Mouse (Mus musculus) forebrain, embryonic 11.5 days (tissue): ENCODE measurements around the gene Slc4a1. TPM values are rescaled to one million over a fixed set of nuclear protein-coding genes. Genes with fewer than 3 reads are reported as not detected.

Experiments
- ATAC-seq: fragments of 200-750 bp; cut with Nextera tagmentation; replicated peaks from 2 replicates; pipeline ENCODE4 v1.8.0; 2017; ENCODE audit warnings: moderate TSS enrichment; ENCODE audit not compliant: low FRiP score
- DNase-seq: peaks from one replicate; pipeline ENCODE4 v3.0.0-alpha.2; 2017; ENCODE audit warnings: low spot score
- H3K27ac ChIP-seq: fragments of 300-500 bp; sonication (generic); 2 replicates; pipeline ENCODE4 v1.5.1; 2014; ENCODE audit warnings: low read depth, low read length
- H3K27me3 ChIP-seq: fragments of 300-500 bp; sonication (generic); 2 replicates; pipeline ENCODE4 v1.6.1; 2014; ENCODE audit warnings: mild to moderate bottlenecking, low read length, mixed read lengths; ENCODE audit not compliant: control insufficient read depth, insufficient read depth
- H3K36me3 ChIP-seq: fragments of 300-500 bp; sonication (generic); 2 replicates; pipeline ENCODE4 v1.6.1; 2014; ENCODE audit warnings: mild to moderate bottlenecking, low read length, moderate library complexity, mixed read lengths; ENCODE audit not compliant: control insufficient read depth, insufficient read depth
- H3K4me1 ChIP-seq: fragments of 300-500 bp; sonication (generic); replicated peaks from 2 replicates; pipeline ENCODE4 v1.6.1; 2014; ENCODE audit warnings: low read length, mixed read lengths; ENCODE audit not compliant: control insufficient read depth, insufficient read depth
- H3K4me2 ChIP-seq: fragments of 300-500 bp; sonication (generic); 2 replicates; pipeline ENCODE4 v1.6.1; 2014; ENCODE audit warnings: low read depth, mild to moderate bottlenecking, low read length, moderate library complexity, mixed read lengths; ENCODE audit not compliant: severe bottlenecking
- H3K4me3 ChIP-seq: fragments of 300-500 bp; sonication (generic); 2 replicates; pipeline ENCODE4 v1.5.1; 2014; ENCODE audit warnings: low read depth, low read length
- H3K9ac ChIP-seq: fragments of 300-500 bp; sonication (generic); 2 replicates; pipeline ENCODE4 v1.6.1; 2014; ENCODE audit warnings: low read length
- H3K9me3 ChIP-seq: fragments of 300-500 bp; sonication (generic); 2 replicates; pipeline ENCODE4 v1.6.1; 2016; ENCODE audit warnings: low read length, mixed read lengths; ENCODE audit not compliant: control insufficient read depth
- WGBS: fragments of 180-500 bp; shearing (Covaris S2); extraction: QIAGEN DNeasy Blood & Tissue Kit; methylation state at CpG from one replicate; pipeline ENCODE4 v1.1.7; 2014; 5-methylcytosine and 5-hydroxymethylcytosine counted together
- polyA plus RNA-seq: library from polyadenylated mRNA; unstranded; fragments of >200 nt; fragmentation: Nextera tagmentation; extraction: Ambion mirVana; gene quantifications from 2 replicates; pipeline ENCODE4 v1.2.1, GENCODE M21; 2014

Slc4a1 gene
- polyA plus RNA-seq, 1 experiment from 2014 or later, result 33.8 TPM

- H3K4me3 ChIP-seq, result peak overlapping the region; percentile 77
- H3K4me2 ChIP-seq, result peak overlapping the region; percentile 82
- peak overlapping the region; percentile 89 for H3K9ac ChIP-seq
- peak; percentile 91 for ATAC-seq
- H3K9me3 ChIP-seq, result no peaks in the 10 kb centered on the region
- under 1% methylated on average over 32 of the region's 32 CpGs for WGBS
- H3K27me3 ChIP-seq, result no peaks in the 10 kb centered on the region
- H3K27ac ChIP-seq, result peak overlapping the region; percentile 76; the same call in 1 of the 2 replicates
- H3K36me3 ChIP-seq, result no peaks in the 10 kb centered on the region; the same call in 1 of the 2 replicates
- H3K4me1 ChIP-seq, result peaks cover 13% of the 10 kb centered on the region
- peak; percentile 99 for DNase-seq
Measured at GRCm38 (mm10) chr11:102408344-102408876, 42.4 kb upstream of the Slc4a1 start.

GRCm38 (mm10) chr11:102407834-102408215, 41.8 kb upstream of the Slc4a1 start, which contains the start of gene Slc25a39:
Gene Slc25a39 (minus strand): TSS chr11:102407946.
- WGBS, result under 1% methylated on average over 19 of the region's 19 CpGs
- H3K4me3 ChIP-seq, result peak within 1 kb of the TSS; percentile 77
- H3K27me3 ChIP-seq, result no peaks in the 10 kb centered on the region
- peak within 1 kb of the TSS; percentile 82 for H3K4me2 ChIP-seq
- H3K9ac ChIP-seq, result peak within 1 kb of the TSS; percentile 89
- H3K9me3 ChIP-seq, result no peaks in the 10 kb centered on the region
- H3K36me3 ChIP-seq, result peaks cover 5% of the 10 kb centered on the region
- DNase-seq (peak; percentile 71), ATAC-seq (peak; percentile 16; the same call in 1 of the 2 replicates)
- H3K4me1 ChIP-seq, result peaks cover 13% of the 10 kb centered on the region
- H3K27ac ChIP-seq, result peak within 1 kb of the TSS; percentile 76

GRCm38 (mm10) chr11:102406900-102407833, 41.2 kb upstream of the Slc4a1 start:
- Histone ChIP-seq H3K4me1 (peaks cover 13% of the 10 kb centered on the region), H3K4me3 (peak overlapping the region; percentile 77), H3K27me3 (no peaks in the 10 kb centered on the region), H3K36me3 (peaks cover 9% of the 10 kb centered on the region), H3K4me2 (peak overlapping the region; percentile 82), H3K9me3 (no peaks in the 10 kb centered on the region), H3K9ac (peak overlapping the region; percentile 89), H3K27ac (peak overlapping the region; percentile 76)
- under 1% methylated on average over 61 of the region's 85 CpGs for WGBS
- ATAC-seq, result peak; percentile 69
- peak; percentile 97 for DNase-seq

GRCm38 (mm10) chr11:102406401-102406800, 40.4 kb upstream of the Slc4a1 start:
- Histone ChIP-seq H3K27me3 (no peaks in the 10 kb centered on the region), H3K4me3 (peak overlapping the region; percentile 77), H3K9ac (peak overlapping the region; percentile 89), H3K4me1 (peaks cover 13% of the 10 kb centered on the region), H3K36me3 (peaks cover 9% of the 10 kb centered on the region), H3K9me3 (no peaks in the 10 kb centered on the region), H3K4me2 (peak overlapping the region; percentile 82), H3K27ac (no peak overlapping the region)
- no peak for ATAC-seq
- 13% methylated on average over 3 of the region's 3 CpGs for WGBS
- DNase-seq, result no peak

GRCm38 (mm10) chr11:102405544-102406285, 39.7 kb upstream of the Slc4a1 start:
- Histone ChIP-seq H3K4me1 (peaks cover 13% of the 10 kb centered on the region), H3K4me3 (peak overlapping the region; percentile 77; the same call in 1 of the 2 replicates), H3K27ac (no peak overlapping the region), H3K9ac (peak overlapping the region; percentile 89; the same call in 1 of the 2 replicates), H3K27me3 (peaks cover under 1% of the 10 kb centered on the region; the same call in 1 of the 2 replicates), H3K36me3 (peaks cover 9% of the 10 kb centered on the region), H3K4me2 (peak overlapping the region; percentile 82; the same call in 1 of the 2 replicates), H3K9me3 (no peaks in the 10 kb centered on the region)
- 89% methylated on average over 11 of the region's 11 CpGs for WGBS
- ATAC-seq (no peak), DNase-seq (no peak)

GRCm38 (mm10) chr11:102404161-102405010, 38.4 kb upstream of the Slc4a1 start:
- no peak overlapping the region for H3K9ac ChIP-seq
- no peak for DNase-seq
- no peak for ATAC-seq

GRCm38 (mm10) chr11:102403657-102404056, 37.7 kb upstream of the Slc4a1 start:
- H3K27me3 ChIP-seq, result peaks cover 15% of the 10 kb centered on the region
- H3K9ac ChIP-seq, result no peak overlapping the region
- H3K9me3 ChIP-seq, result no peaks in the 10 kb centered on the region
- ATAC-seq, result no peak
- H3K4me3 ChIP-seq, result no peak overlapping the region
- peaks cover 16% of the 10 kb centered on the region for H3K4me1 ChIP-seq
- no peak overlapping the region for H3K27ac ChIP-seq
- DNase-seq, result no peak
- WGBS, result 97% methylated on average over 11 of the region's 11 CpGs
- peaks cover 9% of the 10 kb centered on the region for H3K36me3 ChIP-seq
- H3K4me2 ChIP-seq, result no peak overlapping the region

More at GRCm38 (mm10) chr11:102404161-102405010, 38.4 kb upstream of the Slc4a1 start:
- Histone ChIP-seq H3K4me3 (no peak overlapping the region), H3K4me1 (peaks cover 16% of the 10 kb centered on the region), H3K27ac (no peak overlapping the region), H3K4me2 (no peak overlapping the region), H3K27me3 (peaks cover 11% of the 10 kb centered on the region), H3K9me3 (no peaks in the 10 kb centered on the region), H3K36me3 (peaks cover 9% of the 10 kb centered on the region)
- WGBS, result 79% methylated on average over 18 of the region's 18 CpGs
